Mouse (Mus musculus) cortical plate, adult 2 months (tissue): ENCODE data around the gene Rhbdl2. TPM values are rescaled to one million over a fixed set of nuclear protein-coding genes. Genes with fewer than 3 reads are reported as not detected.

Experiments
- H3K27ac ChIP-seq: fragments of 200-500 bp; 2 replicates; pipeline ENCODE4 v1.5.1; 2012; ENCODE audit warnings: low read length, control low read depth, inconsistent platforms; ENCODE audit not compliant: insufficient read depth
- H3K4me1 ChIP-seq: fragments of 200-500 bp; 2 replicates; pipeline ENCODE4 v1.6.1; 2011; ENCODE audit warnings: low read length; ENCODE audit not compliant: control insufficient read depth, insufficient read depth
- H3K4me3 ChIP-seq: fragments of 200-500 bp; 2 replicates; pipeline ENCODE4 v1.5.1; 2011; ENCODE audit warnings: mild to moderate bottlenecking, low read length, control low read depth; ENCODE audit not compliant: insufficient read depth
- CTCF ChIP-seq: fragments of 200-500 bp; IDR thresholded peaks from 2 replicates; pipeline ENCODE4 v1.5.1; 2011; ENCODE audit warnings: mild to moderate bottlenecking, control low read depth, low read length; ENCODE audit not compliant: insufficient read depth; ENCODE audit errors: extremely low read depth
- POLR2A ChIP-seq: fragments of 200-500 bp; IDR thresholded peaks from 2 replicates; pipeline ENCODE4 v1.6.1; 2011; ENCODE audit warnings: mild to moderate bottlenecking, low read length, control low read depth; ENCODE audit not compliant: insufficient read depth; ENCODE audit errors: extremely low read depth
- polyA plus RNA-seq: library from polyadenylated mRNA; depleted of rRNA; stranded (reverse); fragments of >200 nt; gene quantifications from 2 replicates; pipeline ENCODE4 v1.2.3, GENCODE M21; 2012; rRNA removed

The Rhbdl2 gene
- polyA plus RNA-seq = 1.3 TPM in 2 replicates

DNA sequence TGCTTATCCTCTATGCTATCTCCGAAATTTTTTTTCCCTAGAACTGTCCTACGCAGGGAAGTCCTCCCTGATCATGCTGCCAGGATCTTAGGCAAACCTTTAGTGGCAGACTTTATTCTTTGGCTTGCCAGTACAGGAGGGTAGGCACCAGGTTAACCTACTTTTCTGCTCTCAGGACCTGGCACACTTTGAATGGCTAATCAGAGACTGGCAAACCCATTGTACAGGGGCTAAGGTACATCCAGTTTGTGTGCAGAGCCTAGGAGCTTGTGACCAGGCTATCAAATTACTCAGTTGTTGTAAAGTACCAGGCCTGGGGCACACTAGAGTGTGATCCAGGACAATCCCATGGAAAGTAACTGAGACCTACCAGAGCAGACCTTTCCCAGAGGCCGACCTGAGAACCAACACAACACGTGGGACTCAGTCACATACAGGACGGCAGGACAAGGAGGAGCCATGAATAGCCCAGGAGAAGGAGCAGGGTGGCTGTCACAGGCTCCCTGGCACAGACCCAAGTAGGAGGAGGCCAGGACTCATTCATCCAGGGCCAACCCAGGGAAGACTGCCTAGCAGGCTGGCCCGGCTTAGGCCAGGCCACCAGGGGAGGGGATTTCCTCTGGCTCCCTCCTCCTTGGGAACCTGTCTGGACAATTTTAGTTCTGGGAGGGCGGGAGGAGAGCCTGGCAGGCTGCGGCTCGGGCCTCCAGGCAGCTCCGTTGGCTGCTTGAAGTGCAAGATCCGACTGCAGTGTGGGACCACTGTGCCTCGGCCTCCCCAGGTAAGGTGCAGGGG is at the start of gene Rhbdl2:
TSS of gene Rhbdl2 (plus strand) at position 684 of the 795 bp plus-strand sequence.
- H3K4me3 ChIP-seq = no peak within 1 kb of the TSS
- TF ChIP-seq POLR2A (no peak), CTCF (no peak)
- no peak within 1 kb of the TSS for H3K27ac ChIP-seq
- no peaks in the 10 kb centered on the region; the same call in 1 of the 2 replicates for H3K4me1 ChIP-seq

DNA sequence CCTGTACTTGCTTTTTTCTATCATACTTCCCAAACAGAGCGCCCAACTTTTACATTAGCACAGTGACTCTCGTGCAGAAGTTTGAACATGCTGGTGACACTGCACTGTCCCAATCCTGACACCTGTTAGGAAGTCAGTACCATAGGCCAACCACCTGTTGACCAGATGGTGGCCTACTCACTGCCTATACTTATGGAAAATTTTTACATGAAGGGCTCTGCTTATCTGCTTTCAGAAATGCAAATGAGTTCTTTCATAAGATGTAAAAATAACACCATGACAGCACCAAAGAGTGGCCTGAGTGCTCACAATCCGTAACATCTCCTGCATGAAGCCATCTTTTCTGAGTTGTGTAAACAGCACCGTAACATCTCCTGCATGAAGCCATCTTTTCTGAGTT is 49.0 kb upstream of the Rhbdl2 start:
- Histone ChIP-seq H3K4me3 (no peak overlapping the region), H3K4me1 (no peaks in the 10 kb centered on the region; the same call in 1 of the 2 replicates), H3K27ac (no peak overlapping the region)
- TF ChIP-seq POLR2A = no peak
- no peak for TF ChIP-seq CTCF

DNA sequence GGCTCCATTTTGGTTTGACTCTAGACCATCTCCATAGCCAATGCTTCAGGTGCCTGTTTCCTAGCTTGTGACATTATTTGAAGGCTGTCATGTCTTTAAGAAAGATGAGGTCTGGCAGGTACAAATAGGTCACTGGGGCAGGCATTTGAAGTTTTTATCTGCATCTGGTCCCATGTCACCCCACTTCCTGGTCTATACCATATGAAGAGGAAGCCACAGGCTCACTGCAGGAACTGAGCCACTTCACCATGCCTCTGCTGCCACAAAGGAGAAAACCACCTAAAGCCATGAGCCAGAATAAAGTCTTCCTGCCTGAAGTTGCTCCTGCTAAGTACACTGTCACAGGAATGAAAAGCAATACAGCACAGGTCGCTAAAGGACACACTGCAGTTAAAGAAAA is 44.8 kb upstream of the Rhbdl2 start:
- no peak overlapping the region for H3K4me3 ChIP-seq
- TF ChIP-seq CTCF = no peak
- no peak for TF ChIP-seq POLR2A
- no peak overlapping the region for H3K27ac ChIP-seq
- H3K4me1 ChIP-seq = peaks cover 6% of the 10 kb centered on the region

DNA sequence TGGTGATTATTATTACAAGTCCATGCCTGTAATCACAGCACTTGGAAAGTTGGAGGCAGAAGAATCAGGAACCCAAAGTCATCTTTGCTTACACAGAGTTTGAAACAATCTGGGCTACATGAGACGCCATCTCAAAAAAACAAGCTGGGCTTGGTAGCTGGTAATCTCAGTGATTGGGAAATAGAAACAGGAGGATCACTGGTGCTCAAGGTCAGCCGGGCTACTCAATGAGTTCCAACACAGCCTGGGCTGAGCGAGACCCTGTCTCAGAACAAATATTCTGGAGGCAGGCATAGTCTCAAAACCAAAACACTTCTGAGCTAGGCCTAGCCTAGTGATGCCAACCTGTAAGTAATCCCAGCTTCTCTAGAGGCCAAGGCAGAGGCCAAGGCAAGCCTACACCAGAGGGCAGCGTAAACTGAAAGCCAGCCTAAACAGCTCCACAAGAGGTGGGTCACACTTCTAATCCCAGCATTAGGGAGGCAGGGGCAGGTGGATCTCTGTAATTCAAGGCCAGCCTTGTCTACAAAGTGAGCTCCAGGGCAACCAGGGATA is 42.4 kb upstream of the Rhbdl2 start:
- Histone ChIP-seq H3K4me3 (no peak overlapping the region), H3K4me1 (peaks cover 7% of the 10 kb centered on the region)
- TF ChIP-seq POLR2A = no peak
- TF ChIP-seq CTCF = no peak

DNA sequence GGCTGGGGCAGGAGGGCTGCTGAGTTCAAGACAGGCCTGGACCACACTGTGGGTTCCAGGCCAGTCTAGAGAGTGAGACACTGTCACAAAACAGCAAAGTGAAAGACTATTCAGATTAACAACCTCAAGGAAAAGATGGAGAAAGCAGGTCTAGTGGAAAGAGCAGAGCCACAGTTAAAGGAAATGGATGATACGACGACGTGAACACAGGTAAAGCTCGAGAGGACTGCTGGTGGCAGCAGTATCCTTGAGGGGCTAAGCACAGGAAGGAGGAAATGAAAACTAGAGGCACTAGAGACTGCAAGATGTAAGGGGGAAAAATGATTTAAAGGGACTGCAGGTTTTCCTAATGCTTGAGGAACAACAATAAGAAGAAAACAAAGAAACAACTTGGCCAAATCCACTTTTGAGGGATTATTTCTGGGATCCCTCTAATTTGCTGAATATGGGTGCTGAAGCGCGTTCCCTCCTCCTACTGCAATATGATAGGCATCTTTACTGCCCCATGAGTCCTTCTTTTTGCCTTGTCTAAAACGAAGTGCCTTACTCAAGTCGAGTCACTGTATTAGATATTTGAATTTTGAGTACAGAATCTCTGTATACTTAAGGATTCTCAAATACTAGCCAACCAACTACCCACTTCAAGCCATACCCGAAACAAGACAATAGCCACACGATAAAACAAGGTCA is 38.8 kb upstream of the Rhbdl2 start:
- Histone ChIP-seq H3K4me1 (peaks cover 7% of the 10 kb centered on the region), H3K4me3 (peak overlapping the region; percentile 85), H3K27ac (no peak overlapping the region; the same call in 1 of the 2 replicates)
- no peak for TF ChIP-seq CTCF
- TF ChIP-seq POLR2A = no peak

More for the DNA sequence above, 42.4 kb upstream of the Rhbdl2 start:
- H3K27ac ChIP-seq = no peak overlapping the region

DNA sequence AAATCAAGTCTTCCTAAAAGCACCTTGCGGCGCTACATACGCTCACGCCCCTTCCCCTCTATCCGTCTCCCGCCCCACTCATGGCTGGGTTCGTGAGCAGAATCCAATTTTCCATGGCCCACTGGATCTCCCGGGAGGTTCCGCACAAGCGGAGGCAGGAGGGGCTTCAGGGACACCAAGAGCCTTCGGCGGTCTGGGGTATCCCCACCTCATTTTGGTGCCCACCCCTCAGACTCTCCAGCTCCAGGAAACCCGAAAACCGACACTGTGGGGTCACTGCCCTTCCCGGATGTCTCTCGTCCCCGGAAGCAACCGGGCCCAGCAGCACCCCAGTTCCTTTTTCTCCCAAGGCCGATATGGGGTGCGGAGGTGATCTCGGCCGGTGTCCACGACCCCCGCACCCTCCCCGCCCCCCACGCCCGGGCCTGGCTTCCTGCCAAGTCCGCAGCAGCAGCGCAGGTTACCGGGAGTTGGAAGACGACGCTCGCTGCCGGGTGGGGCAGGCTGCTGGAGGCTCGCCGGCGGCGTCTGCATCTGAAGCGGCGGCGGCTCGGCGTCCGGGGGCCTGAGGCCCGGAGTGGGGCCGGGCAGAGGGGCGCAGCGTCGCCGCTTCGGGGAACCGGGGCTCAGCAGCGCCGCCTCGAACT is 38.1 kb upstream of the Rhbdl2 start:
- peak overlapping the region; percentile 85 for H3K4me3 ChIP-seq
- TF ChIP-seq POLR2A = no peak
- no peak for TF ChIP-seq CTCF
- H3K27ac ChIP-seq = peak overlapping the region; percentile 93; the same call in 1 of the 2 replicates

DNA sequence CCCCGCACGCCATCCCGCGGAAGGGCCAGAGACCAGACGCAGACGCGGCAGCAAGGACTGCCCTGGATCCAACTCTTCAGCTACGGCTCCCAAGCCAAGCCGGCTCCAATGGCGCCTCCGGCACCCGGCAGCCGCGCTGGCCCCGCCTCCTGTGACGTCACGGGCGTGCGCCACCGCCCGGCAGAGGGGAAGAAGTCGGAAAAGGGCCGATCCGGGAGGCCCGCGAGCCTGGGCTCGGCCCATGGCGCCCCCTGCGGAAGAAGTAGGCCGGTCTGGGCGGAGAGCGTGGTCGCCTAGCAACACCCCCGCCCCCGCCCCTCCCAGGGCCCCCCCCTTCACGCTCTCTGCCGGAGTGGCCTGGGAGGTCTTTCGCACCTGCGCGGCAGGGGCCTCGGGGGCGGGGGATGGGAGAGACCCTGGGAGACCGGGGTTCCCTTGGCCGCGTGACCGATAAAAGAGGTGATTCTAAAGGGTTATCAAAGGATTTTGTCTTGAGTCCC is 37.5 kb upstream of the Rhbdl2 start, which contains the start of gene Akirin1:
TSS of gene Akirin1 (minus strand) at position 194 of the 500 bp plus-strand sequence.
- Histone ChIP-seq H3K4me3 (peak within 1 kb of the TSS; percentile 85), H3K4me1 (peaks cover 7% of the 10 kb centered on the region), H3K27ac (peak within 1 kb of the TSS; percentile 93)
- TF ChIP-seq CTCF (no peak), POLR2A (peak; percentile 89)

More for the DNA sequence above, 38.1 kb upstream of the Rhbdl2 start:
- peaks cover 7% of the 10 kb centered on the region for H3K4me1 ChIP-seq

DNA sequence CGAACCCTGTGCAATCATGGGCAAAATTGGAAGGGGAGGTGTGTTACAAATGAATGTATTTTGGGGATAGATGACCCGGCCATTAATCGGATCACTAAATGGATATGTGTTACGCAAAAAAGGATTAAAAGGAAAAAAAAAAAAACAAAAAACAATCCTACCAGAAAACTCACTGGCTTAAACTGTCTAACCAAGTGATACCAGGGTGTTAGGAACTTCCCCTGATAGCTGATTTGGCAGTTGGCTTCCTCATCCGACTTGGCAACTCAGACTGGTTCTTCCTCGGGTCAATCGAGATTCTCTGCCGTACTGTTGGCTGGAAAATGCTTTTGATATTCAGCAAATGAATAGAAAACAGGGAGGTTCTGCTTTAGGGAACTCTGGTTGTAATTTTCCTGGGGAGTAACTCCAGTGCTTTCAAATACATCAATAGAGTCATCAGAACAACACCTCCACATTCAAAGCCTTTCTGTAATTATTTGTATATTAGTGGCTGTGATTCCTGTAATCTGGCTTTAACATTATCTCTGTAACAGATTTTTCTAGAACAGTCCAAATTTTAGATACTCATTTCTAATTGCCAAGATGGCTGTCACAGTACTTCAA is 36.9 kb upstream of the Rhbdl2 start:
- H3K4me3 ChIP-seq = peak overlapping the region; percentile 85
- TF ChIP-seq POLR2A = no peak
- TF ChIP-seq CTCF = no peak
- peaks cover 6% of the 10 kb centered on the region for H3K4me1 ChIP-seq
- peak overlapping the region; percentile 58 for H3K27ac ChIP-seq
